Mouse (Mus musculus): ENCODE measurements at regions not wholly inside any gene's neighbourhood (a gene's known extent, or its start where the extent isn't known, plus 50 kb on each side); places are given as distances from the start of the nearest gene placed in this dataset.
A peak's percentile ranks its signal among the peaks of the same experiment; 100 is the strongest.

DNA sequence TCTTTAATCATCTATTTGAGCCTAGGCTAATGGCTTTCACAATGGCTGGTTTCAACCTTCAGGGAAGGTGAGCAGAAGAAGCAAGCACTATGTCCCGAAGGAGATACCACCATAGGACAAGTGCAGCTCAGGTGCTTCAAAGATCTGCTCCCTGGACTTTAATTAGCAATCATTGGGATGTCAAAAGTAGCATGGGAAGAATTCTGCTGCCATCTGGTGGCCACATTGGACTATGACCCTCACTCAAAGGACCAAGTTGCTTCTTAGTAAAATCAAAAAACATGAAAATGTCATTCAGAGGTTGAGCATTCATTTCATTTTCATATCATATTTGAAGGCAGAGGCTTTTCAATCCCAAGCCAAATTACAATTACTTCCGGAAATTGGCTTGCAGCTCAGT is 610.9 kb downstream of the Ets1 start:
- TF ChIP-seq CTCF (IDR thresholded peaks at IDR 0.05) (peak; percentile 84), POLR2A (IDR thresholded peaks at IDR 0.05; ENCODE audit: insufficient read depth, low read depth, low read length) (no peak), EP300 (IDR thresholded peaks at IDR 0.05; ENCODE audit: insufficient read depth, low read depth, low read length) (no peak)

Measured in heart, adult 2 months (tissue).